Mouse (Mus musculus): ENCODE measurements around the gene Jazf1. TPM values are rescaled to one million over a fixed set of nuclear protein-coding genes. Genes with fewer than 3 reads are reported as not detected.
A peak's percentile ranks its signal among the peaks of the same experiment; 100 is the strongest.

Gene Jazf1
- total RNA-seq, 4 experiments from 2014 or later = 4.3 to 6.5 (median 5.2) TPM

DNA sequence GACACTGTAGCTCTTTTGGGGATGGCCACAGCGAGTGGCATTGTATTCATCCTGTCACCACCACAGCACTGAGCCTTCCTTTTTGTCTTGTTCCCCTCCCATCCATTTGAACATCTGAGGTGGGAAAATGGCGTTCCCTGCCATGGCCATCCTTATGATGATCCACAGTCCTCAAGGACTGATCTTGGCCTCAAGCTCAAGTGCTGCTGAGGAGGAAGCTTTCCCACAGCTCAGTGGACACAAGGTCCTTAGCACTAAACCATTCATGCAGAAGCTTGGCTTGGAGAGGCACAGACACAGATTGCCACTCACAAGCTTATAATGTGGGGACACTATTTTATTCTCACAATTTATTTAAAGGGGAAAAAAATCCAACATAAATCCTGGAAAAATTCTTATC lies 58.1 kb downstream of the Jazf1 start:
- no peak for DNase-seq

DNA sequence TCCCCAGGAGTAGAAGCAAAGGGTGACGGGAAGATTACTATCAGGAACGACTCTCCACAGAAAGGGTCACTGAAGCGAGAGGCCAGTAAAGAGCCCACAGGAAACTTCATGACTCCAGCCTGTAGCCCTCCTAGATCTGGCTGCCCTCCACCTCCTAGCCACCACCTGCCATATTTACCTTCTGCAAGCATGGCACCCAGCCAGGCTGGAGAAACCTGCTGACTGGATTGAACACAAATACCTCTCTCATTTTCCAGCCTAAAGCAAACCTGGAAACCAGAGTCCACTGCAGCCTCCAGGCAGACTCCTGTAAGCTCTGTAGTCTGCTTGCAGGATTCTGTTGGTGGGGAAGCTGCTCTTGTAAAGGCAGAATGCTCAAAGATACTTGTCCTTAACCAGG lies 62.4 kb downstream of the Jazf1 start:
- DNase-seq = no peak

DNA sequence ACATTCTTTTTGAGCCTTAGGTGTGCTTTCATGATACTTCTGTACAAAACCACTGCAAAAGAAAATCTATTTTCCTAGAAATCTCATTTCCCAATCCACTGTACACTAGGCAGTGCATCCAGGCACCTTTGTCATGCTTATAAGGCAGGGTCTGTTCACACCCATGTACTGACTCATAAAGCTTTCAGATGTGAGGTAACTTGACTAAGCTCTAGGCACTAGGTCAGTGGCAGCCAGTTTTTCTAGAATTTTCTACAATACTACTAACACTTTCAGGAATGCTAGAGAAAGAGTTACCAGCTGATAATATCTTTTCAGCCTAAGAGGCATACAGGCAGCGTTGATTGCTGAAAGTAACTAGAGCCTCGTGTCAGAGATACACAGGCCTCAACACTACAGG lies 62.9 kb downstream of the Jazf1 start:
- no peak for DNase-seq

DNA sequence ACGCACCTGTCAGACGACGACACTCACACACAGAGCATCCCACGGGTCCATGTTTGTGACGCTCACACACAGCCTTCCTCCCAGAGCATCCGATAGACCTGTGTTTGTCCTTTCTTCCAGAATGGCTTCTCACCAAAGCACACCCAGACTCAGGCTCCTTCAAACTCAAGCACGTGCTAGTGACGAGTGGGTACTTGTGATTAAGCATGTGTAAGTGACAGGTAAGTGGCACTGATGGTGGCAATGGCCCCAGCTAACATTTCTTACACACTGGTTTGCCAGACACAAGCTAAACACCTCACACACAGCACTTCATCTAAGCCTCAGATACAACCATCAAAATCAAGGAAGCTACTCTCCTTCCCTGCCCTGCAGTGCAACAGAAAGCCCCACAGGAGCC lies 77.6 kb downstream of the Jazf1 start:
- DNase-seq = no peak

DNA sequence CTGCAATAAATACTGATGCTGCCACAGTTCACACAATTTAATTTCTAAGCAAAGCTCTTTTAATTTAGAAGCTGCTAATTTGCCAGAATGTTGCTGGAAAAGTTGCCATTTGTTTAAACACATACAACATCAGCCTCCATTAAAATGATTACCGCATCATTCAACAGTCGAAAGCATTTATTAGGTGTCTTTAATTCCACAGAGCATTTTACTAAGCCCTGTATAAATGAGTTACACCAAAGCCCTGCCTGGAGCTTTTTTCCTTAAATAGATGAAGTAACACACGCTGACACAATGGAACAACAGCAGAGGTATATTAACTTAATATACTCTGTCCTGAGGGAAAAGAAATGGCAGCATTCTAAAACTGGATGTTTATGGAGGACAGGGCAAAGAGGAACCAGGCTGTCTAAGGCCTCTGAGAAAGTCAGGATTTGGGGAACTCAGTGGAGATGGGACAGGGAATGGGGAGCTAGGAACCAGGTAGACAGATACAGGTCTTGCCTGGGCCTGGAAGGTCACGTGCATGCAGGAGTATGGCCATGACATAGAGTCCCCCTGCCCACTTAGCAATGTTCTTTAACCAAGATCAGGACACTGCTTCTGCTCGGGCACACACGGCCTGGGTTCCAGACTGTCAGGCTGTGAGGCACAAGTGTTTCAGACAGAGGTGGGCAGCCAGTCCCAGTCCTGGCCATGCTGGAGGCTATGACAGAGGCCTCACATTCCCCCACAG lies 80.4 kb downstream of the Jazf1 start:
- no peak for DNase-seq

DNA sequence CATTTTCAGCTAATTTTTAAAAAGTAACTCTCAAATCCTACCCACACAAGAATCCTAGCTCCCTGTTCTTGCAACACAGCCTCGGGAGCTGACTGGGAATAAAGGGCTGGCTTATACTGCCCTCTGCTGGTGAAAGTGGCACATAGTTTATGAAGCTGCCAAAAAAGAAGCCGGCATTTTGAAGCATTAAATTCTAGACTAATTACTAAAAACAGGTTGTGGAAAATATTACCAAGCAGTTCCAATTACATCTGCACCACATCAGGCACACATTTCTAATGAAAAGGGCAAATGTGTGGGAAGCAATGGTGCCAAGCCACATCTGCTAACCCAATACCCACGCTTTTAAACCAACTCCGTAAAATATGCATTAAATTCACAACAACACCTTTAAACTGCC lies 81.0 kb downstream of the Jazf1 start:
- DNase-seq = no peak

GRCm38 (mm10) chr6:52982175-52982574 lies 86.3 kb downstream of the Jazf1 start:
- DNase-seq = no peak

- DNase-seq = no peak
Measured at GRCm38 (mm10) chr6:52979503-52979902, 88.9 kb downstream of the Jazf1 start.

DNA sequence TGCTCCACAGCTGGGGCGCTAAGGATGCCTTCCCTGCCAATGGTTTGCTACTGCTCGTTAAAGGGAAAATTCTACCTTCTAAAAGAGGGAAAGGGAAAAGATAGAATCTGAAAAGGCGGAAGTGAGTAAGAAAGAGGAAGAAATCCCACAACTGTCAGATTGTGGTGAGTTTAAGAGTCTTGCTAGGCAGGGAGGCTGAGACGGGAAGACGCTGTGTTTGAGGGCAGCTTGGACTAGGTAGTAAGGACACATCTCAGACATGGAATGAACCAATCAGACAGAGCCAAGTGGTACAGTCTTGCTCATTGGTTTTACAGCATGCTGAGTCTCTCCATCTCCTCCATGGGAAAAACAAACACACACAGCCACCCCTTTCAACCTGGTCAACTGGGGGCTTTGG lies 95.1 kb downstream of the Jazf1 start:
- no peak for DNase-seq

DNA sequence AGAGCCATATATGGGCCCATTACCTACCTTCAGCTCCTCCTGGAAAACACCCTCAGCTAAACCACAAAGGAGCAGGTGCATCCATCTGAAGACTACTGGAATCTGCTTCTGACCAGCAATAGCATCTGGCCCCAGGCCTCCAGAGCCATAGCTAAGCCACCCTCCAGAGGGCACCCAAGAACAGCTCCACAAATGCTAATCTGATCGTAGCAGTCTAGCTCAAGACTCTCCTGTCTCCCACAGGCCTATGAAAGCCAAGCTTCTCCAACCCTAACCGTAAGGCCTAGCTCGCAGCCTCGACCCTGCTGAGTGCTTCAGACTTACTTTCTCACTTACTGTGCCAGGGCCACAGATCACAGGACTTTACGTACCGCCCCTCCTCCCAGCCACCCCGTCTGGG lies 96.3 kb downstream of the Jazf1 start:
- no peak for DNase-seq

GRCm38 (mm10) chr6:52969717-52970261 lies 98.6 kb downstream of the Jazf1 start:
- DNase-seq = no peak

- DNase-seq = no peak
Measured at GRCm38 (mm10) chr6:52968346-52968891, 100.0 kb downstream of the Jazf1 start.

- no peak for DNase-seq
Measured at GRCm38 (mm10) chr6:52967557-52968270, 100.7 kb downstream of the Jazf1 start.

- no peak for DNase-seq
Measured at GRCm38 (mm10) chr6:52966001-52966400, 102.4 kb downstream of the Jazf1 start.

DNA sequence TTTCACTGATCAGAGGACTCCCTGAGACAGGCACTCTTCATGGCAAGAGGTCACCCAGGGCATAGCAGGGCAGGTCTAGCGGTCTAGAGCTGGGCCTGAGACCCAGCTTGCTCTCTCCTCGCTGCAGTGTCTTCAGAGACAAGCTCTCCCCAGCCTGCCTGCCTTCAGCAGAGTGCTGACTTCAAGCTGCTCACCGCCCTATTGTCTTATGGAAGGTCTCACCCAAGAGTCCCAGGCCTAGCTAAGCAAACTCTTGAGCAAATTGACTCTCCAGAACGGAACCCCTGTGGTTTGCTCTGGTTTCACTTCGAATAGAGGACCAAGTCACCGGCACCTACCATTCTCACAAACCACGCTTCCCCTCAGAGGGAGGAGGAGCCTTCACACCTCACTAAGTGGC lies 103.1 kb downstream of the Jazf1 start:
- DNase-seq = no peak

DNA sequence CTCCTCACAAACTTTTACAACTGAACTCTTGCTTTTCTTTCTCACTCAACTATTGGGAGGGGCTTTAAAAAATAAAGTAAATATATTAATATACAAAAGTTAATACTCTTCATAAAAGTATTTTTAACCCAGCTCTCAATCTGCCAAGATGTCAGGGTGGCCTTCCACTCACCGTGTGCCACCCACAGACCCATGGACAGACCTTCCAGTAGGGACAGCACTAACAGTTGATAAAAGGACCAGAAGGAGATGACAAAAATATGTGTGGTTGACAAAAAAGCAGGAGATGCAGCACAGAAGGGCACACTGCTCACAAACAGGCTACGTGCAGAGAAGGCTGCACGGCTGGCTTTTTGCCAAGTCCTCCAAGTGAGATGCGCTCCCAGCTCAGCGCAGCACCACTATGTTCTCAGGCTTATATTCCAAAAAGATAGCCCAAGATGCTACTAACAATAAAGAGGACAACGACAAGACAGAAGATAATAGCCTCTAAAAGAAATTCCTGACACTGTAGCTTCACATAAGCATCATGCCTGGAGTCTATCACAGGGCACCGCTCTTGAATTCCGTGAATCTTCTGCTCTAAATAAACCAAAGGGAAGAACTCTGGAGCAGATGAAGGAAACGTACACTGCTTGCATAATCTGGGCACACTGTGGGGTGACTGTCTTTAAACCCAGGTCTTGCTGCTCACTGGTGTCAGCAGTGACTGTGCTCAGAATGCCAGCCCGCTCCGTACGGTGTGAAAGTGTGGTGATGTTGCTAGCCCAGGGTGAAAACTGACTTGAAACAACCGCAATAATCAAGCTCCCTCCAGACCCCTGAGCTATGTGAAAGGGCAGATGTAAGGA lies 104.4 kb downstream of the Jazf1 start:
- no peak for DNase-seq

- no peak for DNase-seq
Measured at GRCm38 (mm10) chr6:52963430-52963732, 105.0 kb downstream of the Jazf1 start.

- DNase-seq = no peak
Measured at GRCm38 (mm10) chr6:52962600-52963429, 105.6 kb downstream of the Jazf1 start.

DNA sequence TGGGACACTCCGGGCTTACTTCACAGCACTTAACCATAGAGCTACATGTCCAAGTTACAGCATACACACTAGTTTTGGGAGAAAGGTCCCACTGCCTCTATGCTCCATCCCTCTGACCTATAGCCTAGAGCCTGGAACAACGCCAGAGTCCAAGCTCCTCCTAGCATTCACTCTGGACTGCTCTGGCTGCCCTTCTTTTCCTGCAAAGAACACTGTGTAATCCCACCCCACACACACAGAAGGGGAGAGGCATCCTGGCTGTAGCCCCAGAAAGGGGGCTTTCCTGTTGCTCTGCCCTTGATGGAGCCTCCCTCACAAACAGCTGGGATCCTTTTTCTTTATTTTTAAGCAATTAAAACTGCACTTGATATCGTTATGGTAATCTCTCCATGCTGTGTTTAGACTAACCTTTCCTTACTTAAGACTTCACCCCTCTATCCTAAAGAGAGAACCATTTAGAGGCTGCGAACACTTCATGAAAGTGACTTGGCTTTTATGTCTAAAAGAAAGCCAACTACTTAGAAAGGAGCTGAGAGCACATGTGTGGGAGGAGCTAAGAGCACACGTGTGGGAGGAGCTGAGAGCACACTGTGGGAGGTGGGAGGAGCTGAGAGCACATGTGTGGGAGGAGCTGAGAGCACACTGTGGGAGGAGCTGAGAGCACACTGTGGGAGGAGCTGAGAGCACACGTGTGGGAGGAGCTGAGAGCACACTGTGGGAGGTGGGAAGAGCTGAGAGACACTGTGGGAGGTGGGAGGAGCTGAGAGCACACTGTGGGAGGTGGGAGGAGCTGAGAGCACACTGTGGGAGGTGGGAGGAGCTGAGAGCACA lies 106.6 kb downstream of the Jazf1 start:
- no peak for DNase-seq

GRCm38 (mm10) chr6:52957730-52958129 lies 110.7 kb downstream of the Jazf1 start:
- peak; percentile 27 for DNase-seq

- no peak for DNase-seq
Measured at GRCm38 (mm10) chr6:52956131-52956530, 112.3 kb downstream of the Jazf1 start.
